Mouse (Mus musculus) brain, adult 2 months (tissue): Measurements from ENCODE around the gene Stip1.
"Not testable (repeated sequence)": the region's sequence is repeated elsewhere in the genome, so short reads cannot be mapped to it uniquely, and the experiment has no call there.

Experiments used
- DNase-seq: peaks from one replicate; pipeline ENCODE4 v3.0.0; 2011; ENCODE audit warnings: low read depth, low spot score

The Stip1 gene

DNA sequence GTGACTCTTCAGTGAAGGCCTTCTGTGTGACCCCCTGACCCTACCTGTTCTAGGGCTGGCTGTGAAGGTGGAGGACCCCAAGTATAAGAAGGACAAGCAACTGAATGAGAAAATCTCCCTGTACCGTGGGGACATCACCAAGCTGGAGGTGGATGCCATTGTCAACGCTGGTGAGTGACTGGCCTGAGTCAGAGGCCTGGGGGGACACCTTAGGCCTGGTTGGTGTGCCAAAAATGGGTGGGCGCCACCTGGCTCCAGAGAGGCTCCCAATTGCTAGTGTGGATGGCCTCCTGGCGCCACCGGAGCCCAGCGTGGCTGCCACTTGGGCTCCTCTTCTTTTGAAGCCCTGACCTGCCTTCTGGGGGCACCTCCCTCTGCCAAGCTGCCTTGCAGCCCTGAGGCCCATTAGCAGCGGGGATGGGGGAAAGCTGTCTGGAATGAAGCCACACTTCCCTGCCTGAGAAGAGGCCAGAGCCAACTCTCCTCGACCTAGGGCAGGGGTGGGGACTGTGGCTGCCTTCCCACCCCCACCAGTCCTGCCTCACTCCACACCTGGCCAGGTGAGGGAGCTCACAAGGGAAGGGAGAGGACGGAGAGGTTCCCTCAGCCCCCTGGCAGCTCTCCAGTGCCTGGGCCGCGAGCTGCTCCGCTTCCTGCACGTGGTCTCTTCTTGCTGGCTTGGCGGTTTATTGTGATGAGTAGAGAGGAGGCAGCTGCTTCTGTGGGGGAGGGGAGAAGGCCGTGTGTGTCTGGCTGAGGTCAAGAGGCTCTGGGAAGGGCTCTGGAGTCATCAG is 26.5 kb upstream of the Stip1 start:
- DNase-seq, result peak; percentile 60

DNA sequence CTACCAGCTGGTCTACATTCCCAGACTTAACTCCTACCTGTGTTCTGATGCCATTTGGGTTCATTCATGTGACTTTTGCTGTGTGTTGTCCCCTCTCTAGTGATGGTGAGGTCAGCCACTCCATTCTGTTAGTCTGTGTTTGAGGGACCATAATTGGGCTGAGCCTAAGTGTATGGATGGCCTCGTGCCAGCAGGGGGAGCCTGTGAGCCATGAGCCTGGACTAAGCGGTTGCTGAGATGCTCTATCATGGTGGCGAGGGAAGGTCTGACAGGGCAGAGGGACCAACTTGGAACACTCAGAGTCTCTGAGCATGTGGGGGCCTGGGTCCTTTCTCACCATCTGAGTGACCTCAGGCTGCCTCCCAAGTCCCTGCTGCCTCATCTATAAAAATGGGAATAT is 24.8 kb upstream of the Stip1 start:
- peak; percentile 90 for DNase-seq

DNA sequence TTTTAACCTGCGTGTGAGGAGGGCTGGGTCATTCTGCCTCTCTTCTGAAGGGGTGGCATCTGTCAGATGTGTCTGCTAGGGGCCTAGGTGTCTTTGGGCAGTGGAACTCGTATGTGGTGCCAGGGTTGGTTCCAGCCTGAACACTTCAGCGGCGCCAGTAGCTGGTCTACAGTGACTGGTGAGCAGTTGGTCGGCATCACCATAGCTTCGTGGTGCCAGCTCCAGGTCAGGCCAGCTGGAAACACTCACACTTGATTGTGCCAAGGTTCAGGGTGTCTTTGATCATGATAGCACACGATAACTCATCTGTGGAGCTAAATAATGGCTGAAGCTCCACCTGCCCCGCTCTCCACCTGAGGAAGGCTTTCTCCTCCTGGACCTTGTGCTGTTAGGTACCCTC is 23.1 kb upstream of the Stip1 start:
- no peak for DNase-seq

DNA sequence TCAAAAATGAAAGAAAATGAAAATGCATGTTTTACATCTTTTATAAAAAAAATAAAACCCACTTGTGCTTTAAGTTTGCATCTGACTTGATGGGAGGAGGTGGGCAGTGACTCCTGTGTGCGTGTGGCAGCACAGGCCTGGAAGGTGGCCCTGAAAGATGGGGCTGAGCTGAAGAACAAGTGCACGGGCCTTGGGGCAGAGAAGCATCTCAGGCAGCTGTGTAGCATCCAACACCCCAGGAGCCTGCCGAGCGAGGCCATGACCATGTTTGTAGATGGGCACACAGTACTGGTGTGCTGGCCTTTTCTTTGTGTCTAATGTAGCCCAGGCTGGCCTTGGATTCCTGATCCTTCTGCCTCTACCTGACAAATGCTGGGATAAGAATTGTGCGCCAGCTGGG is 22.3 kb upstream of the Stip1 start:
- no peak for DNase-seq

DNA sequence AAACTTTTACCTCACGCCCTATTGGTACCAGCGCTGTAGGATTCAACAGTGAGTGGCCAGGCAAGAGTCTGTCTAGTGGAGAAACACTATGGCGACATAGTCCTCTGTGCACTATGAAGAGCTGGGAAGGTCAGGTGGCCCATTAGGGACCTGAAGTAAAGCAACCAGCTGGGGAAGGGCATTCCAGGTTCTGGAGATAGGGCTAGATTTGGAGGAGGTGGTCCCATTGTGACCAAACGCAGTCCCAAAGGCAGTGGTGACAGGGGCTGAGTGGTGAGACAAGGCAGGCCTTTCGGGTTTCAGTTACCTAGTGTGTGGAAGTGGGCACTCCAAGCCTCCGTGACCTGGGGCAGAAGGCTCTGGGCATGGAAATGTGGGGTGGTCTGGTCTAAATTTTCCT is 18.8 kb upstream of the Stip1 start:
- no peak for DNase-seq

DNA sequence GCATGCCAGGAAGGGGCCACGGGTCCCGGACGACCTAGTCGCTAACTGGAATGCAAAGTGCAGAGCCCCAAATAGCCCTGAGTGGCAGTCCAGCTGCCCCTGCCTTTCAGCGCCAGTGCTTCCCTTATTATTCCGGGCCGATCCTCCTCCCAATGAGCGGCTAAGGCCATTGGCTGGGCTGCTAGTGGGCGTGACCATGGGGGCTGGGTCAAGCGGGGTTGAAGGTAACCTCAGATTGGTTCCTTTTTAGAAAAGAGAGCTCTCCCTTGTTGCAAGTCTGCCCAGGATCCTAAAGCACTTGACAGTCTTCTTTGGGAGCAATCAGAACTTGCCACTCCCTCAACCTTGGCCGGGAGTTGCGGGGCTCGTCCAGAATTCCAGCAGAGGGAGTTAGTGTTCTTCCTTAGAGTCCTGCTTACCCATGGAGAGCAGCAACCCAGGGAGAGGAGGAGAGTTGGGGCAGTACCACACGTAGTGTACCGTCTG is 18.0 kb upstream of the Stip1 start:
- DNase-seq, result peak; percentile 91

DNA sequence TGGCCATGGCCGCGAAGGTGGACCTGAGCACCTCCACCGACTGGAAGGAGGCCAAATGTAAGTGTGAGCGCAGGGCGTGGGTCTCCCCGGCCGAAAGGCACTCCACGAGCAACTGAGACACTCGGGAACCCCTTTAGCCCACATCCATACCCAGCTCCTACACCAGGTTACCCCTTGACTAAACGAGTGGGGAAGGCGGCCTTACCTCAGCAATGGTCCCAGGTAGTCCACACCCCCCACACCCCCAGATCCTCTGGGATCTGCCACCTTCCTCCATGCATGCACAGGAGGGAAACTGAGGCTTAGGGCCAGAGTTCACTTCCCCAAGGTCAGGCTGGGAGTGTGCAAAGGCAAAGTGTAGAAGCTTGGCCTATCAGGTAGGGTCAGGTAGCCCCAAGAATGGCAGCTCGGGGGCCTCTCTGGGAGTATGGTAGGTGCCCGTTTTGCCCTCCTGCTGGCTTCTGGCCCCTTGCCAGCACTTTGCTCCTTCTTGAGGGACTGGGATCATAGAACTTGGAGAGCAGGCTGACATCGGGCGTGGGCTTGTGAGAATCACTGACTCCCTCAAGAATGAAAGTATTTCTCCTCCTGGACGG is 17.5 kb upstream of the Stip1 start:
- no peak for DNase-seq

DNA sequence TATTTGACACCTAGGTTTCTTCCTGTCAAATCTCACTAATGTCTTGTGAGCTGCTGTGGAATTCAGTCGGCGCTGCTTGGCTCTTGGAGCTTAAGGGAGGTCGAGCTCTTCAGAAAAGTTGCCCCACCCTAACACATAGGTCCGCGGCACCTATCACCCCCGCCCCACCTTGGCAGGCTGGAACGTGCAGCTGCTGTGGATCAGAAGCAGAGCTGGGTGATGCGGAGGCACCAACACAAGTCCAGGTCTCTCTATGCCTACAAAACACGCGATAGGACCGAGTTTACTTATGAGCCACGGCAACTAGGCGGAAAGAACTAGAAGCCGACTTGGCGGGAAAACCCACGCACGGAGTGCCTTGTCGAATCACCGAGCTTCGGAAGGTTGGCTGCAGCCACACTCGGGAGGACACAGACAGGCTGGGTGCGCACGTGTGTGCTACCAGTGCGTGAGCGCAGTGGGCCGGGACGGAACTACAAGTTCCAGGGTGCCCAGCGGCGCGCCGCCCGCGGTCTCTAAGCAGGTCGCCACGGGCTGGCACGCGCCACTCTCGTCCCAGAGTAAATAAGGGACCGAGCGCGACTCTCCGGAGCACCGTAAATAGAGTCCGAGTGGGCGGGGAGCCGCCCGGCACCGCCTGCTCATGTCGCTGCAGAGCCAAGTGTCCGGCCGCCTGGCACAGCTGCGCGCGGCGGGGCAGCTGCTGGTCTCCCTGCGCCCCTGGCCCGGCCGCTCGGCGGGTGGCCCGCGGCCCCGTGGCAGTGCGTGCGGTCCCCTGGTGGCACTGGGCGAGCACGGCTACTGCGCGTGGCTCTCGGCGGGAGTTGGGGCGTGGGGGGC is 16.7 kb upstream of the Stip1 start, which contains the start of gene Macrod1:
Gene Macrod1 (plus strand): TSS at position 563 of the 840 bp plus-strand sequence.
- peak; percentile 92 for DNase-seq

DNA sequence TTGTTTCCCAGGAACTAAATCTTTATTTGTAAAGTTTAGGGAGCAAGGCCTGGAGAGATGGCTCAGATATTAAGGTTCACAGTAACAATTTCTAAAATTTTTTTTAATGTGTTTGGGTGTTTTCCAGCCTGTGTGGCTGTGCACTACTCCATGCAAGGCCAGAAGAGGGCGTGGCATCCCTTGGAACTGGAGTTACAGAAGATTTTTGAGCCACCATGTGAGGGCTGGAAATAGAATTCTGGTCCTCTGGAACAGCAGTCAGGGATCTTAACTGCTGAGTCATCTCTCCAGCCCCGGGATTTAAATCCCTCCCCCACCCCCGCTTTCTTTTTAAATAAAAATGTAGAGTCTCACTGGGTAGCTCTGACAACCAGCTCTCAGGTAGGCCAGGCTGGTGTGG is 15.4 kb upstream of the Stip1 start:
- peak; percentile 87 for DNase-seq

DNA sequence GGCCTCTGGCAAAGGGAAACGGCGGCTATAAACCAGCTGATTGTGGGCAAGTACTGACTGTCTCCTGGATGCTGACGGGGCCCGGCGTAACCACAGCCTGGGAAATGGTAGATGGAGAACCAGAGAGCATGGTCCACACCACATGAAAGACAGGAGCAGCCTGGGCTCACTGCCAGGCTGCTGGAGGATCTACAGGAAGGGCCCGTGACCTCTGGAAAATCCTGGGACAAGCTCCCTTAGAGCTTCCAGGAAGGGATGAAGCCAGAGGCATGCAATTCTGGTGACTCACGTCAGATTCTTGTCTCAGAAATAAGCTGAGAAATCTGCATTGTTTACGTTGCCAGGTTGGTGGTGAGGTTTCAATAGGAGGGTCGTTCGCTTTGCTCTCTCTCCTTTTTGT is 15.0 kb upstream of the Stip1 start:
- no peak for DNase-seq

DNA sequence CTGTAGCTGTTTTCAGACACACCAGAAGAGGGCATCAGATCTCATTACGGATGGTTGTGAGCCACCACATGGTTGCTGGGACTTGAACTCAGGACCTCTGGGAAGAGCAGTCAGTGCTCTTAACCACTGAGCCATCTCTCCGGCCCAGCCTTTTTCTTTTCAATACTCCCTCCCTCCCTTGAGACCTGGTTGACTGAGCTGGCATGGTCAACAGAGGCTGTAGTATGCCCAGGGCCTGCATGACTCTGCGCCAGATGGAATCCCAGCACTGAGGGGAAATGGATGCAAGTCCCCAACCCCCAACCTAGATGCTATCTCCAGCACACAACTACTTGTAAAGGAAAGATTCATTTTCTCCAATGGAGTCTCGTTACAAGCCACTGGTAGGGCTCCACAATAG is 13.6 kb upstream of the Stip1 start:
- DNase-seq, result not testable (repeated sequence)

DNA sequence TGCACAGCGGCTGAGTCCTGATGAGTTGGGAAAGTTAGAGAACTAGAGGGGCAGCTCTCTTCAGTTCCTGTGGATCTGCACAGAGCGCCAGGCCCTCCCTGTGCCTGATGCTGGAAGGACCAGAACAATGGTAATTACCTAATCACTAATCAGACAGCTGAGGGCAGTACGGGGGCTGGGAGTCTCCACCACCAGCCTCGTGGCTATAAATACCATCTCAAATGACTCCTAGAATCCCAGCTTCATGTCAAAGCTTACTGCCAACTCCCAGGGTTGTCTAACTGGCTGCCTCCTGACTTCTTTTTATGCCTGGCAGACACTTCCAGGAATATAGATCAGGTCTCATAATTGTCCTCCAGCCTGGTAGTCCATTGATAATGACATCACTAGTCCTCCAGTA is 4.9 kb upstream of the Stip1 start:
- DNase-seq, result peak; percentile 67

DNA sequence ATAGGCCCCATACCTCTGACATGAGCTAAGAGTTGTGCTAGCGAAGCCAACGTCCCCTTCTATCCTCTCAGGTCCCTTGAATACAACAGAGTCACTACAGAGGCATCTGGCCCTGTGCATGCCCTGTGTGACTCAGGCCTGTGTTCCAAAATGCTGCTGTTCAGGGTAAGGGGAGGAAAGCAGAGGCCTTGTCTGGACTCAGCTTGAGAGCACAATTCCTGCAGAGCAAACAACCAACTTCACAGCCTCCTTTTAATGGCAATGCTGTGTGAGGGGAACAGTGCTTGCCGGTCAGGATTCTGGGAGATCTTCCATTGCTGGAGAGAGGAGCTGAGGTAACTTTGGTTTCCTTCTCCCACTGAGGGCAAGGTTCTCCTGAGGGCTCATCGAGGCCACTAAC is 4.5 kb upstream of the Stip1 start:
- DNase-seq, result no peak

DNA sequence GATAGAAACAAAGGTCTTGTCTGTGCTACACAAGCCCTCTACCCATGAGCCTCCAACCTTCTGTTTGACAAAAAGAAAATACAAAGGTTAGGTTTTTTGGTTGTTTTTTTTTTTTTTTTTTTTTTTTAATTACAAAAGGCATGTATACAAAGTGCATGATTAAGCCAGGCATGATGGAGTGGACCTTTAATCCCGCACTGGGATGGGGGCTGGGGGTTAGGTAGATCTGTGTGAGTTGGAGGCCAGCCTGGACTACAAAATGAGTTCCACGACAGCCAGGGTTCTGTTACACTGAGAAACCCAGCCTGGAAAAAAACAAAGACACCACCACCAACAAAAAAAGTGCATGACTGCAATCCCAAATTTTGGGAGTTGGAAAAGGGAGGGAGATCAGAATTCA is 1.4 kb upstream of the Stip1 start:
- no peak for DNase-seq

DNA sequence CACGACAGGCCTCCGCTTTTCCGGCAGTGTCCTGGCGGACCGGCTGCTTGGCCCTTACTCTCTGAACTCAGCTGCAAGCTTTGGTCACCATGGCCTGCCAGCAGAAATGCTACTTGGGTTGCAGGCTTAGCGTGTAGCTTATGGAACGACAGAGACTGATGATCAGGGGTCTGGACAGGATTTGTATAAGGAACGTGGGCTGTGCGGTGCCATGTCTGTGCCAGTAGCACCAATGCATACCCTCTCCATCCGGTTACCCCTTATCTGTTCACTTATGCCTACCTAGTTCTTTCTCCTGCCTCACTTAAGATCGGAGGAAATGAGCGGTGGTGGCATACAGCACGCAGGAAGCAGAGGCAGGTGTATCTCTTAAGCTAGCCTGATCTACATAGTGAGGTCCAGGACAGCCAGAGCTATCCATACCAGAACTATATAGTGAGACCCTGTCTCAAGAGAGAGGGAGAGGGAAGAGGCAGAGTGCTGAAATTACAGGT is 917 bp upstream of the Stip1 start:
- no peak for DNase-seq

DNA sequence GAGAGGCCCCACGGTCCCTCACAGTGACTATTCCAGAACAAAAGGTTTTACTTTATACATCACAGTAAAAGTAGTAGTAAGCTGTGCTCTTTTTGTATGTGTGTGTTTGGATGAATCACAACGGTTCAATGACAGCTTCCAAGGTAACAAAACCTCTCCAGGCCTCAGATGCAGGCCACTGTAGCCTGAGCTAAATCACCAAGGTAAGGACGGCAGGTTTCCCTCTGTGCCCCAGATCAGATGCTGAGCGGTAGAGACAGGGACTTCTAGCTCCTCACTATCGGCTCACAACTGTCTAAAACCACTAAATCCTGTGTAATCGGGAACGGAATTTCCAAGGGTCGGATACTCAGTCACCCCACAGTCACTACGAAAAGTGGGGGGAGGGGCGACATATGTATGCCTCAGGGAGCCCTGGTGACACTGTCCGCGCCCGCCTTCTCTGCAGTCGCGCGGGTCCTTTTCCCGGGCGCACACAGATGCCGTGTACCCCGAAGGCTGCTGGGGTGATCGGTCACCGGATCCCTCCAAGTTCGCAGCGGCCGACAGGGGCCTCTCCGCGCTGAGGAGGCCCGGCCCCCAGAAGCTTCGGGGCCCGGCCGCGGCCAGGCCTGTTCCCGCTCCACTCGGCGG is 563 bp downstream of the Stip1 start:
- DNase-seq, result peak; percentile 65

DNA sequence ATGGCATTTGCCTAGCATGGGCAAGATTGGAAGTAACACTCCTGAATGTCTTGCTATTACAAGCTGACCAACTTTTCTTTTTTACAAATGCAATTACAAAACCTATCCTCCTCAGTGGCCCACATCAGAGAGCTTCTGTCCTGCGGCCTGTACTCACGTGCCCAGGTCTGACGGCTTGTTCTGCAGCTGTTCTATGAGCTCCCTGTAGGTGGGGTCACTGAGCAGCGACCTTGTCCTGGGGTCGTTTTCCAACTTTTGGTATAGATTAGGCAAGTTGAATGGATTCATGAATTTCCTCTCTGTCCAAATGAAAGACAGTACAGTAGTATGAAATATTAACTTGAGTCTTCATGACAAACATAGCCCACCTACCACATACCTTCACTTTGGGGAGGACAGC is 5.8 kb downstream of the Stip1 start:
- DNase-seq, result no peak

DNA sequence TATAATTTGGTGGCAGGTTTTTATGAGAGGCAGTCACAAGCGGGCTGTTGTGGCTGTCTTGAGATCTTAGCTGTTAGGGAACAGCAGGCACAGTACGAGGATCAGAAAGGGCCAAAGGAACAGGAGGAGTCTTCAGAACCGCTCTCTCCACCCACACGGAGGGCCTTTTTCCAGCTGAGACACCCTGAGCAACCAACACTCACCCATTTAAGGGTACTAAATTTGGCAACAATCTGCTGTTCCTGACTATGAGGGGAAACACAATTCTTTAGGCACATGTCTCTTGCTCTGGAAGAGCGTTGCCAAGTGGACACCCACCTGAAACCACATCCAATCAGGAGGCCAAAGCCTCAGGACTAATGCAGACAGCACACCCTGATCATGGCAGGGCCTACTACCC is 10.2 kb downstream of the Stip1 start:
- DNase-seq, result peak; percentile 87

DNA sequence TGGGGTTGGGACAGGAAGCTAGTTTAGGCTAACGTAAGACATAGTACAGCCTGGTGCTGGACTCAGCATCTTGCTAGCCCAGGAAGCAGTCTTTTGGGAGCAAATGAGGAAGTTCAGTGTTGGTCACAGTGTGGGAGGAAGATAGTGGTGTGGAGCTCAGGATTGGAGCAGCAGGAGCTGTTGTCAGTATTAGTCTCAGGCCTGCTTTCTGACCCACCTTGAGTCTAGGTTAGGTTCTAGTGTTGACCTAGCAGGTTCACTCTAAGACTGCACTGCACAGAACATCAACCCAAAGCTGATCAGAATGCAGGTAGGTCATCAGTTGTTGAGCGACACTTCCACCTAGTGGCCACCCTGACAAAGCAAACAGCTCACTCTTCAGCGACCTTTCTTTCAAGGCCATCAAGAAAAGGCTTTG is 19.5 kb downstream of the Stip1 start:
- DNase-seq, result peak; percentile 80

DNA sequence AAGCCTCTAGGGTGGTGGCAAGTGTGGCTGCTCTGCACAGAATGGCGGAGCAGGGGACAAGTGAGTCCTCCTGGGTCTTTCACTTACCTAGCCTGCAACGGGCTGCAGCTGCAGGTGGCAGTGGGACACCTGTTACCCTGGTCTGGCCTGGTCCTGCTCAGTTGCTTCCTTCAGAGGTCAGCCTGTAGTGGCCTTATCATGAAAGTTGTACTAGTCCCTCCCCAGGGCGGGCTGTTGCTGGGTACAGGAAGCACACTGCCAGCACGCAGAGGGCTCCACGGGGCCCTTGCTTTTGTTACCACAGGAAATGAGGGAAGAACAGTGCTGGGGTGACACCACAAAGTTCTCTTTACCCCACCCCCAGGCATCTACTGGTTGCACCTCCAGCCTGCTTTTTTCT is 20.6 kb downstream of the Stip1 start, which contains the start of gene Fermt3:
Gene Fermt3 (minus strand): TSS at position 279 of the 400 bp plus-strand sequence.
- DNase-seq, result peak; percentile 36

DNA sequence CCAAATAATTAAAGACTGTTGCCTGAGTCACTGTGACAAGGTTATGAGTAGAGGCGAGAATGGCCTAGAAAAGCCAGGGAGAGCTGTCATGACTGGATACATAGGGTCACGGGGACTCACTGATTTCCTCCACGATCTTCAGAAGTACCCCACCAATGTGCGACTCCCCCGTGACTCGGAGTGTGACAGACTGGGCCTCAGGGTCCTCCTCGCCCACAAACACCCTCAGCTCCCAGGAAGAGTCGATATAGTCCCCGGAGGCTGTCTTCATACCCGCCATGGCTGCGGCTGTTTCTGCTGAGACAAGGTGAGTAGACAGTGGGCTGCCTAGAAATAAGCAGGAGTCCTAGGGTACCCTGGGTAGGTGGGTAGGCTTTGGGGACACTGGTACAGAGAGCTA is 21.2 kb downstream of the Stip1 start:
- no peak for DNase-seq
